In the genomic region with DNA sequence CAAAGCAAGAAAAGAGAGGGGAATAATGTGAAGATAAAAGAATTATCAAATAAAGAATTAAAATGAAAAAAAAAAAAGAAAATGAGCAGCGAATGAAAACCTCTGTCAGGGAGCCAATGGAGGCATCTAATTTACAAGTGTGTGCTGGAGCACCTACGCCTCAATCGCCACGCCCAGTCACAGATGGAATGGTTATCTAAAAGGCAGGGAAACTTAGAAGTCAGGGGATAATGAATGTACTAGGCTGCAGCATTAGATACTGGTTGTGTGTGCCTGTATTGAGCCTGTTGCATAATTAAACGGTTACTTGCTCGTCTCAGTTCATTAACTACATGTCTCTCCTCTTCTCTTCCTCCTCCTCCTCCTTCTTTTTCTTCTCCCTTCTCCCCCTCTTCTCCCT, we compare ENCODE assay signal across 22 mouse cellular contexts. TPM values are rescaled to one million over a fixed set of nuclear protein-coding genes. Genes with fewer than 3 reads are reported as not detected.
DNase-seq lines count a peak whose midpoint lies in the region; ATAC-seq and TF ChIP-seq lines count a peak whose summit lies in the region.
"Had no signal": no experiment of that assay in that cellular context is flagged by ENCODE, and none has a peak within 500 bp of the region (broad histone marks: within the 10 kb centered on the region; RNA-seq: fewer than 3 reads in every experiment).

No protein-coding gene starts in this region.

- 89% methylated on average over 6 of the region's 6 CpGs for WGBS in intestine, embryonic 15.5 days
- WGBS in intestine, postnatal 0 days = 77% methylated on average over 6 of the region's 6 CpGs
- 67% methylated on average over 6 of the region's 6 CpGs for WGBS in liver, embryonic 11.5 days
- whole genome bisulfite sequencing in hindbrain, embryonic 13.5 days = 86% methylated on average over 6 of the region's 6 CpGs
- WGBS in forebrain, embryonic 11.5 days = 89% methylated on average over 6 of the region's 6 CpGs

- 0 out of 2 replicates have a peak, but pooled peaks cover 11% of the 10 kb centered on the region for H3K36me3 ChIP-seq in intestine, embryonic 15.5 days
- peaks cover 74% of the 10 kb centered on the region for H3K36me3 ChIP-seq in intestine, postnatal 0 days (ENCODE audit: control insufficient read depth, insufficient read depth)
- H3K36me3 ChIP-seq in liver, embryonic 11.5 days (ENCODE audit: control insufficient read depth, insufficient read depth, low read length) = peaks cover 51% of the 10 kb centered on the region
- peaks cover 76% of the 10 kb centered on the region for H3K36me3 ChIP-seq in hindbrain, embryonic 13.5 days
- no peaks in the 10 kb centered on the region; the same call in 1 of the 2 replicates for H3K36me3 ChIP-seq in forebrain, embryonic 11.5 days (ENCODE audit: control insufficient read depth, insufficient read depth, low read length)

- H3K27me3 ChIP-seq in intestine, embryonic 15.5 days (replicated peaks) = no peaks in the 10 kb centered on the region
- no peaks in the 10 kb centered on the region for H3K27me3 ChIP-seq in intestine, postnatal 0 days (replicated peaks; ENCODE audit: control insufficient read depth, insufficient read depth, low read length)
- H3K27me3 ChIP-seq in liver, embryonic 11.5 days (replicated peaks; ENCODE audit: control insufficient read depth, insufficient read depth, low read length) = no peaks in the 10 kb centered on the region
- no peaks in the 10 kb centered on the region for H3K27me3 ChIP-seq in hindbrain, embryonic 13.5 days
- H3K27me3 ChIP-seq in forebrain, embryonic 11.5 days (ENCODE audit: control insufficient read depth, insufficient read depth, low read length) = no peaks in the 10 kb centered on the region
- H3K27me3 ChIP-seq: neural tube, embryonic 15.5 days had no signal

- H3K4me2 ChIP-seq in intestine, embryonic 15.5 days (replicated peaks) = no peak overlapping the region
- H3K4me2 ChIP-seq in intestine, postnatal 0 days (replicated peaks; ENCODE audit: low read depth) = no peak overlapping the region
- peak overlapping the region; percentile 45 for H3K4me2 ChIP-seq in liver, embryonic 11.5 days
- no peak overlapping the region for H3K4me2 ChIP-seq in hindbrain, embryonic 13.5 days
- H3K4me2 ChIP-seq in forebrain, embryonic 11.5 days (ENCODE audit: low read depth, low read length, severe bottlenecking) = no peak overlapping the region
- H3K4me2 ChIP-seq: neural tube, embryonic 15.5 days had no signal

- TF ChIP-seq CTCF in intestine, postnatal 0 days (IDR thresholded peaks at IDR 0.05; ENCODE audit: low read depth) = no peak

- ATAC-seq in intestine, embryonic 15.5 days = peak; percentile 78
- no peak for ATAC-seq in intestine, postnatal 0 days
- peak; percentile 91 for ATAC-seq in liver, embryonic 11.5 days (replicated peaks; ENCODE audit: low FRiP score)
- ATAC-seq in megakaryocyte progenitor cell, adult 5-6 weeks (replicated peaks; ENCODE audit: poor library complexity) = peak; percentile 91
- ATAC-seq in hindbrain, embryonic 13.5 days (ENCODE audit: low FRiP score) = no peak
- ATAC-seq in forebrain, embryonic 11.5 days (replicated peaks; ENCODE audit: low FRiP score) = no peak
- ATAC-seq: hindbrain, embryonic 16.5 days had no signal

- no peaks in the 10 kb centered on the region for H3K9me3 ChIP-seq in intestine, embryonic 15.5 days
- no peaks in the 10 kb centered on the region for H3K9me3 ChIP-seq in intestine, postnatal 0 days (ENCODE audit: control insufficient read depth)
- H3K9me3 ChIP-seq in liver, embryonic 11.5 days (ENCODE audit: control insufficient read depth, low read length) = no peaks in the 10 kb centered on the region
- no peaks in the 10 kb centered on the region for H3K9me3 ChIP-seq in hindbrain, embryonic 13.5 days
- no peaks in the 10 kb centered on the region for H3K9me3 ChIP-seq in forebrain, embryonic 11.5 days (ENCODE audit: control insufficient read depth, low read length)
- H3K9me3 ChIP-seq: neural tube, embryonic 15.5 days had no signal

- H3K4me3 ChIP-seq in intestine, embryonic 15.5 days (replicated peaks) = no peak overlapping the region
- H3K4me3 ChIP-seq in intestine, postnatal 0 days (ENCODE audit: low read depth, low read length) = no peak overlapping the region
- no peak overlapping the region for H3K4me3 ChIP-seq in liver, embryonic 11.5 days (ENCODE audit: low read depth, low read length)
- no peak overlapping the region for H3K4me3 ChIP-seq in hindbrain, embryonic 13.5 days
- H3K4me3 ChIP-seq in forebrain, embryonic 11.5 days (ENCODE audit: low read depth, low read length) = no peak overlapping the region
- H3K4me3 ChIP-seq: gastrocnemius, adult 2 months; heart, adult 2 months; myocyte; neural tube, embryonic 15.5 days had no signal

- peak; percentile 62 for DNase-seq in c-Kit-negative CD71-positive TER-119-positive erythroid progenitor cells, embryonic 14.5 days (ENCODE audit: low read depth, low spot score)
- no peak for DNase-seq in liver, embryonic 11.5 days (ENCODE audit: low spot score)
- no peak for DNase-seq in forebrain, embryonic 11.5 days (ENCODE audit: low spot score)
- DNase-seq in cerebellum, adult 11-12 months = no peak
- DNase-seq: adrenal gland, postnatal 10 days; cerebellum, postnatal 14 days; gastrocnemius, adult 2 months; heart, adult 2 months; heart, postnatal 14 days; kidney, adult 8-10 months; kidney, postnatal 36 days; layer of hippocampus, adult 9-11 months; lung, postnatal 36 days; midbrain, embryonic 14.5 days; thymus, adult 18-20 months had no signal

- no peak overlapping the region for H3K27ac ChIP-seq in intestine, embryonic 15.5 days
- H3K27ac ChIP-seq in intestine, postnatal 0 days (ENCODE audit: low read depth, low read length) = no peak overlapping the region
- H3K27ac ChIP-seq in liver, embryonic 11.5 days (ENCODE audit: low read depth, low read length) = peak overlapping the region; percentile 87
- H3K27ac ChIP-seq in hindbrain, embryonic 13.5 days = no peak overlapping the region
- no peak overlapping the region for H3K27ac ChIP-seq in forebrain, embryonic 11.5 days (ENCODE audit: low read depth, low read length)
- H3K27ac ChIP-seq: gastrocnemius, adult 2 months; heart, adult 2 months; neural tube, embryonic 15.5 days had no signal

- no peak overlapping the region for H3K9ac ChIP-seq in intestine, embryonic 15.5 days
- H3K9ac ChIP-seq in intestine, postnatal 0 days (ENCODE audit: low read depth, low read length) = no peak overlapping the region
- peak overlapping the region; percentile 42 for H3K9ac ChIP-seq in liver, embryonic 11.5 days (ENCODE audit: low read depth, low read length)
- no peak overlapping the region for H3K9ac ChIP-seq in hindbrain, embryonic 13.5 days
- no peak overlapping the region for H3K9ac ChIP-seq in forebrain, embryonic 11.5 days (ENCODE audit: low read length)
- H3K9ac ChIP-seq: neural tube, embryonic 15.5 days had no signal

- H3K4me1 ChIP-seq in intestine, embryonic 15.5 days (replicated peaks) = no peaks in the 10 kb centered on the region
- no peaks in the 10 kb centered on the region for H3K4me1 ChIP-seq in intestine, postnatal 0 days (replicated peaks; ENCODE audit: control insufficient read depth, insufficient read depth, low read length)
- H3K4me1 ChIP-seq in liver, embryonic 11.5 days (replicated peaks; ENCODE audit: control insufficient read depth, insufficient read depth, low read length) = no peaks in the 10 kb centered on the region; the same call in 1 of the 2 replicates
- no peaks in the 10 kb centered on the region for H3K4me1 ChIP-seq in hindbrain, embryonic 13.5 days (replicated peaks)
- H3K4me1 ChIP-seq in forebrain, embryonic 11.5 days (replicated peaks; ENCODE audit: control insufficient read depth, insufficient read depth, low read length) = no peaks in the 10 kb centered on the region
- H3K4me1 ChIP-seq: neural tube, embryonic 15.5 days had no signal

RNA-seq across cellular contexts. Expression of gene Med21, which starts 31.0 kb away (rescaled TPM):
- 124 and 128 TPM in 2 replicates for polyA plus RNA-seq in intestine, embryonic 15.5 days (2015; fragmentation: Nextera tagmentation; extraction: Ambion mirVana)
- 87.5 and 87.6 TPM in 2 replicates for polyA plus RNA-seq in intestine, postnatal 0 days (2015; fragmentation: Nextera tagmentation; extraction: Ambion mirVana)
- polyA plus RNA-seq in liver, embryonic 11.5 days (2014; fragmentation: Nextera tagmentation; extraction: Ambion mirVana) = 97.2 and 112 TPM in 2 replicates
- 222 and 260 TPM in 2 replicates for total RNA-seq in megakaryocyte progenitor cell, adult 5-6 weeks (2015)
- total RNA-seq in megakaryocyte progenitor cell, adult 5-6 weeks (2017) = 190 and 247 TPM in 2 replicates
- 113 and 119 TPM in 2 replicates for polyA plus RNA-seq in hindbrain, embryonic 13.5 days (2015; fragmentation: Nextera tagmentation; extraction: Ambion mirVana)
- polyA plus RNA-seq in forebrain, embryonic 11.5 days (2014; fragmentation: Nextera tagmentation; extraction: Ambion mirVana) = 120 and 132 TPM in 2 replicates

RNA-seq across cellular contexts. Expression of gene Tm7sf3, which starts 31.2 kb away (rescaled TPM):
- polyA plus RNA-seq in intestine, embryonic 15.5 days (2015; fragmentation: Nextera tagmentation; extraction: Ambion mirVana) = 28.2 and 32.5 TPM in 2 replicates
- 58.7 and 61.9 TPM in 2 replicates for polyA plus RNA-seq in intestine, postnatal 0 days (2015; fragmentation: Nextera tagmentation; extraction: Ambion mirVana)
- 47.7 and 57.1 TPM in 2 replicates for polyA plus RNA-seq in liver, embryonic 11.5 days (2014; fragmentation: Nextera tagmentation; extraction: Ambion mirVana)
- 78.9 and 81.3 TPM in 2 replicates for total RNA-seq in megakaryocyte progenitor cell, adult 5-6 weeks (2015)
- 92.5 and 99.5 TPM in 2 replicates for total RNA-seq in megakaryocyte progenitor cell, adult 5-6 weeks (2017)
- 29.8 and 30.1 TPM in 2 replicates for polyA plus RNA-seq in hindbrain, embryonic 13.5 days (2015; fragmentation: Nextera tagmentation; extraction: Ambion mirVana)
- polyA plus RNA-seq in forebrain, embryonic 11.5 days (2014; fragmentation: Nextera tagmentation; extraction: Ambion mirVana) = 25.4 and 26.5 TPM in 2 replicates

RNA-seq across cellular contexts. Expression of gene Ints13, which starts 33.8 kb away (rescaled TPM):
- polyA plus RNA-seq in intestine, embryonic 15.5 days (2015; fragmentation: Nextera tagmentation; extraction: Ambion mirVana) = 55.0 and 59.7 TPM in 2 replicates
- 15.7 and 16.1 TPM in 2 replicates for polyA plus RNA-seq in intestine, postnatal 0 days (2015; fragmentation: Nextera tagmentation; extraction: Ambion mirVana)
- 69.9 and 74.3 TPM in 2 replicates for polyA plus RNA-seq in liver, embryonic 11.5 days (2014; fragmentation: Nextera tagmentation; extraction: Ambion mirVana)
- total RNA-seq in megakaryocyte progenitor cell, adult 5-6 weeks (2015) = 93.9 and 117 TPM in 2 replicates
- 86.4 and 122 TPM in 2 replicates for total RNA-seq in megakaryocyte progenitor cell, adult 5-6 weeks (2017)
- polyA plus RNA-seq in hindbrain, embryonic 13.5 days (2015; fragmentation: Nextera tagmentation; extraction: Ambion mirVana) = 60.4 and 60.8 TPM in 2 replicates
- polyA plus RNA-seq in forebrain, embryonic 11.5 days (2014; fragmentation: Nextera tagmentation; extraction: Ambion mirVana) = 89.0 and 92.0 TPM in 2 replicates

RNA-seq across cellular contexts. Expression of gene Fgfr1op2, which starts 34.4 kb away (rescaled TPM):
- polyA plus RNA-seq in intestine, embryonic 15.5 days (2015; fragmentation: Nextera tagmentation; extraction: Ambion mirVana) = 89.5 and 91.2 TPM in 2 replicates
- polyA plus RNA-seq in intestine, postnatal 0 days (2015; fragmentation: Nextera tagmentation; extraction: Ambion mirVana) = 75.1 and 78.8 TPM in 2 replicates
- polyA plus RNA-seq in liver, embryonic 11.5 days (2014; fragmentation: Nextera tagmentation; extraction: Ambion mirVana) = 126 TPM in 2 replicates
- total RNA-seq in megakaryocyte progenitor cell, adult 5-6 weeks (2015) = 156 and 161 TPM in 2 replicates
- 134 and 154 TPM in 2 replicates for total RNA-seq in megakaryocyte progenitor cell, adult 5-6 weeks (2017)
- 48.7 and 53.1 TPM in 2 replicates for polyA plus RNA-seq in hindbrain, embryonic 13.5 days (2015; fragmentation: Nextera tagmentation; extraction: Ambion mirVana)
- polyA plus RNA-seq in forebrain, embryonic 11.5 days (2014; fragmentation: Nextera tagmentation; extraction: Ambion mirVana) = 83.8 and 85.6 TPM in 2 replicates

Comparison
In these comparisons a context has a peak if more than half of its experiments do, and no peak if none do; other contexts are left out.
1. ATAC-seq: peak in intestine, embryonic 15.5 days (single experiment), liver, embryonic 11.5 days (single experiment) and megakaryocyte progenitor cell, adult 5-6 weeks (single experiment); none in intestine, postnatal 0 days (single experiment), hindbrain, embryonic 13.5 days (single experiment) and forebrain, embryonic 11.5 days (single experiment).